Mouse (Mus musculus) myocyte (in vitro differentiated cells): ENCODE data around the gene Hpdl. TPM values are rescaled to one million over a fixed set of nuclear protein-coding genes. Genes with fewer than 3 reads are reported as not detected.

ENCODE experiments used
- H3K27me3 ChIP-seq: one replicate; pipeline ENCODE4 v1.6.1; 2011; ENCODE audit not compliant: control insufficient read depth, insufficient read depth, insufficient read length
- H3K36me3 ChIP-seq: one replicate; pipeline ENCODE4 v1.6.1; 2011; ENCODE audit not compliant: control insufficient read depth, insufficient read depth
- H3K4me2 ChIP-seq: one replicate; pipeline ENCODE4 v1.6.1; 2011; ENCODE audit warnings: low read depth, control low read depth
- H3K4me3 ChIP-seq: one replicate; pipeline ENCODE4 v1.5.1; 2011; ENCODE audit warnings: mild to moderate bottlenecking, control low read depth, moderate library complexity
- H3K79me2 ChIP-seq: one replicate; pipeline ENCODE4 v1.6.1; 2011; ENCODE audit not compliant: control insufficient read depth, insufficient read depth
- H3ac ChIP-seq: one replicate; pipeline ENCODE4 v1.6.1; 2011; ENCODE audit not compliant: control insufficient read depth, insufficient read length
- CEBPB ChIP-seq: IDR thresholded peaks from 2 replicates; pipeline ENCODE4 v1.6.1; 2011; ENCODE audit warnings: mild to moderate bottlenecking, moderate library complexity; ENCODE audit not compliant: poor library complexity, insufficient read depth, severe bottlenecking
- E2F4 ChIP-seq: IDR thresholded peaks from one replicate; pipeline ENCODE4 v1.6.1; 2011; ENCODE audit warnings: mild to moderate bottlenecking, control low read depth, moderate library complexity; ENCODE audit not compliant: insufficient read depth
- MAX ChIP-seq: IDR thresholded peaks from one replicate; pipeline ENCODE4 v1.6.1; 2011; ENCODE audit warnings: low read depth, mild to moderate bottlenecking, control low read depth
- MYOD1 ChIP-seq, 3 experiments: IDR thresholded peaks; one replicate each; pipeline ENCODE4 v1.6.1; 2011; ENCODE audit warnings: control low read depth in 2 of 3, low read depth in 2 of 3, mild to moderate bottlenecking in 2 of 3, moderate library complexity in 1 of 3; ENCODE audit not compliant: insufficient read length in 2 of 3, control insufficient read depth in 1 of 3
- MYOG ChIP-seq, 3 experiments: IDR thresholded peaks; one replicate each; pipeline ENCODE4 v1.6.1; 2011; ENCODE audit warnings: control low read depth in 2 of 3, low read depth in 2 of 3, mild to moderate bottlenecking in 2 of 3; ENCODE audit not compliant: insufficient read length in 2 of 3, control insufficient read depth in 1 of 3, insufficient read depth in 1 of 3
- POLR2A ChIP-seq: IDR thresholded peaks from one replicate; pipeline ENCODE4 v1.6.1; 2011; ENCODE audit warnings: low read depth, mild to moderate bottlenecking, control low read depth, moderate library complexity; ENCODE audit not compliant: insufficient read length
- POLR2AphosphoS2 ChIP-seq: IDR thresholded peaks from one replicate; pipeline ENCODE4 v1.6.1; 2011; ENCODE audit warnings: low read depth, control low read depth; ENCODE audit not compliant: insufficient read length
- REST ChIP-seq: IDR thresholded peaks from one replicate; pipeline ENCODE4 v1.6.1; 2011; ENCODE audit warnings: mild to moderate bottlenecking, control low read depth, moderate library complexity; ENCODE audit not compliant: insufficient read depth, insufficient read length
- SRF ChIP-seq: IDR thresholded peaks from one replicate; pipeline ENCODE4 v1.6.1; 2011; ENCODE audit warnings: low read depth; ENCODE audit not compliant: control insufficient read depth, insufficient read length
- TCF12 ChIP-seq: IDR thresholded peaks from one replicate; pipeline ENCODE4 v1.6.1; 2011; ENCODE audit warnings: mild to moderate bottlenecking, control low read depth; ENCODE audit not compliant: poor library complexity, insufficient read depth, severe bottlenecking
- TCF3 ChIP-seq: IDR thresholded peaks from one replicate; pipeline ENCODE4 v1.6.1; 2011; ENCODE audit warnings: low read depth, control low read depth; ENCODE audit not compliant: insufficient read length
- USF1 ChIP-seq: IDR thresholded peaks from one replicate; pipeline ENCODE4 v1.6.1; 2011; ENCODE audit warnings: low read depth, mild to moderate bottlenecking, control low read depth, moderate library complexity
- polyA plus RNA-seq: library from polyadenylated mRNA; unstranded; fragments of >200 nt; fragmentation: generic; extraction: Trizol; gene quantifications from one replicate; pipeline ENCODE4 v1.2.1, GENCODE M21; 2012; ENCODE audit warnings: missing spikeins

Hpdl gene
- 1.5 TPM for polyA plus RNA-seq

- TF ChIP-seq TCF3: no peak
- TF ChIP-seq MAX: no peak
- no peak for TF ChIP-seq MYOD1 (IDR thresholded peaks at IDR 0.05; ENCODE audit: control insufficient read depth in 1 of 3, insufficient read length in 2 of 3, low read depth in 2 of 3)
- TF ChIP-seq POLR2AphosphoS2: no peak
- no peak for TF ChIP-seq POLR2A
- no peak for TF ChIP-seq REST
- no peak for TF ChIP-seq USF1
- no peak for TF ChIP-seq CEBPB
- no peak for TF ChIP-seq TCF12
- no peak for TF ChIP-seq MYOG (IDR thresholded peaks at IDR 0.05; ENCODE audit: control insufficient read depth in 1 of 3, insufficient read depth in 1 of 3, insufficient read length in 2 of 3, low read depth in 2 of 3)
- no peak for TF ChIP-seq E2F4
- no peak for TF ChIP-seq SRF
- Histone ChIP-seq H3K4me2 (peak within 1 kb of the TSS; percentile 99), H3K36me3 (no peaks in the 10 kb centered on the region), H3K27me3 (no peaks in the 10 kb centered on the region), H3ac (no peak within 1 kb of the TSS), H3K4me3 (peak within 1 kb of the TSS; percentile 28), H3K79me2 (no peaks in the 10 kb centered on the region)
These were observed at the start of gene Hpdl for GRCm38 (mm10) chr4:116821694-116822016. Gene Hpdl, minus strand, starts transcription at chr4:116821707.

GRCm38 (mm10) chr4:116869898-116870297 is 48.4 kb upstream of the Hpdl start:
- no peak for TF ChIP-seq MYOG (IDR thresholded peaks at IDR 0.05; ENCODE audit: control insufficient read depth in 1 of 3, insufficient read depth in 1 of 3, insufficient read length in 2 of 3, low read depth in 2 of 3)
- TF ChIP-seq MYOD1 (IDR thresholded peaks at IDR 0.05; ENCODE audit: control insufficient read depth in 1 of 3, insufficient read length in 2 of 3, low read depth in 2 of 3): no peak
- no peak for TF ChIP-seq E2F4
- no peak for TF ChIP-seq TCF3
- TF ChIP-seq CEBPB: no peak
- no peak for TF ChIP-seq POLR2A
- TF ChIP-seq REST: no peak
- Histone ChIP-seq H3K4me3 (no peak overlapping the region), H3K79me2 (no peaks in the 10 kb centered on the region), H3K4me2 (no peak overlapping the region), H3K36me3 (no peaks in the 10 kb centered on the region), H3K27me3 (peaks cover 32% of the 10 kb centered on the region), H3ac (no peak overlapping the region)

DNA sequence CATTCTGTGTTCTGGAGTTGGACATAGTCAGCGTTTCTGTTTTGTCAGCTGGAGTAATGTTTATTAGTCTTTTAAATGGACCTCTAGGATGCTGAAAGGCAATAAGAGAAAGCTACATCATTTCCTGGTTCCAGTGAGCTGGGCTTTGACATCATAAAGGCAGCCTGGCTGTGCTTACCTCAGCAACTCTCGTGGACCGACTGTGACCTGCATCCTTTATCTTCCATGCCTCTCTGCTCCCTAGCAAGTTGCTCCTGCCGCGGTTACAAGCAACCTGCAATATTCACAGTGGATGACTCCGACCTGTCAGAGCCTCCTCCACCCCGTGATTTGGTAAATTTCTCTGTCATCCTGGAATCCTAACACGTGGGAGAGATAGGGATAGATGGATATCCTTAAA is 40.5 kb upstream of the Hpdl start:
- Histone ChIP-seq H3K79me2 (no peaks in the 10 kb centered on the region), H3K27me3 (peaks cover 31% of the 10 kb centered on the region), H3K36me3 (no peaks in the 10 kb centered on the region), H3K4me3 (no peak overlapping the region), H3ac (no peak overlapping the region), H3K4me2 (no peak overlapping the region)
- TF ChIP-seq REST (no peak), TCF3 (no peak)

GRCm38 (mm10) chr4:116859711-116860110 is 38.2 kb upstream of the Hpdl start:
- Histone ChIP-seq H3K4me2 (no peak overlapping the region), H3K27me3 (peaks cover 28% of the 10 kb centered on the region), H3K36me3 (no peaks in the 10 kb centered on the region), H3K79me2 (no peaks in the 10 kb centered on the region), H3ac (no peak overlapping the region), H3K4me3 (no peak overlapping the region)
- TF ChIP-seq MAX (no peak), E2F4 (no peak), POLR2A (no peak), CEBPB (no peak), USF1 (no peak), SRF (no peak), REST (no peak), TCF12 (no peak), MYOG (IDR thresholded peaks at IDR 0.05; ENCODE audit: control insufficient read depth in 1 of 3, insufficient read depth in 1 of 3, insufficient read length in 2 of 3, low read depth in 2 of 3) (no peak), TCF3 (no peak), POLR2AphosphoS2 (no peak)

- TF ChIP-seq REST (no peak), MYOD1 (IDR thresholded peaks at IDR 0.05; ENCODE audit: control insufficient read depth in 1 of 3, insufficient read length in 2 of 3, low read depth in 2 of 3) (no peak), POLR2A (no peak), TCF12 (no peak), TCF3 (no peak), SRF (no peak), USF1 (no peak), POLR2AphosphoS2 (no peak), CEBPB (no peak), MAX (no peak), E2F4 (no peak), MYOG (IDR thresholded peaks at IDR 0.05; ENCODE audit: control insufficient read depth in 1 of 3, insufficient read depth in 1 of 3, insufficient read length in 2 of 3, low read depth in 2 of 3) (no peak)
- Histone ChIP-seq H3K79me2 (no peaks in the 10 kb centered on the region), H3K36me3 (no peaks in the 10 kb centered on the region), H3K4me3 (no peak overlapping the region), H3K4me2 (no peak overlapping the region), H3ac (no peak overlapping the region), H3K27me3 (peaks cover 42% of the 10 kb centered on the region)
These were observed 35.7 kb upstream of the Hpdl start for GRCm38 (mm10) chr4:116857203-116857602.
